Mouse (Mus musculus) kidney, postnatal 0 days (tissue): ENCODE results near the gene Gm13420. TPM values are rescaled to one million over a fixed set of nuclear protein-coding genes. Genes with fewer than 3 reads are reported as not detected.

Experiments
- ATAC-seq: fragments of 200-750 bp; cut with Nextera tagmentation; replicated peaks from 2 replicates; pipeline ENCODE4 v1.8.0; 2017; ENCODE audit warnings: low read depth, moderate number of reproducible peaks, moderate TSS enrichment, moderate library complexity; ENCODE audit not compliant: low FRiP score
- DNase-seq: peaks from one replicate; pipeline ENCODE4 v3.0.0-alpha.2; 2016; ENCODE audit warnings: low spot score
- H3K27ac ChIP-seq: fragments of 300-500 bp; sonication (generic); 2 replicates; pipeline ENCODE4 v1.5.1; 2014; ENCODE audit warnings: mild to moderate bottlenecking
- H3K27me3 ChIP-seq: fragments of 300-500 bp; sonication (generic); 2 replicates; pipeline ENCODE4 v1.6.1; 2014; ENCODE audit warnings: low read length, mixed read lengths; ENCODE audit not compliant: insufficient read depth
- H3K36me3 ChIP-seq: fragments of 300-500 bp; sonication (generic); 2 replicates; pipeline ENCODE4 v1.6.1; 2014; ENCODE audit warnings: low read length, mixed read lengths; ENCODE audit not compliant: insufficient read depth
- H3K4me1 ChIP-seq: fragments of 300-500 bp; sonication (generic); replicated peaks from 2 replicates; pipeline ENCODE4 v1.6.1; 2014; ENCODE audit warnings: antibody characterized with exemption, low read length, mixed read lengths; ENCODE audit not compliant: insufficient read depth
- H3K4me2 ChIP-seq: fragments of 300-500 bp; sonication (generic); 2 replicates; pipeline ENCODE4 v1.6.1; 2014; ENCODE audit warnings: mild to moderate bottlenecking, low read length, moderate library complexity, mixed read lengths
- H3K4me3 ChIP-seq: fragments of 300-500 bp; sonication (generic); replicated peaks from 2 replicates; pipeline ENCODE4 v1.5.1; 2014; ENCODE audit warnings: low read depth, low read length
- H3K9ac ChIP-seq: fragments of 300-500 bp; sonication (generic); 2 replicates; pipeline ENCODE4 v1.6.1; 2014; ENCODE audit warnings: low read depth, low read length
- H3K9me3 ChIP-seq: fragments of 300-500 bp; sonication (generic); replicated peaks from 2 replicates; pipeline ENCODE4 v1.6.1; 2016; ENCODE audit warnings: low read length, inconsistent platforms, mixed read lengths
- CTCF ChIP-seq: IDR thresholded peaks from 2 replicates; pipeline ENCODE4 v1.5.1; 2016; ENCODE audit warnings: antibody characterized with exemption, low read depth, mild to moderate bottlenecking, moderate library complexity
- WGBS: fragments of 180-500 bp; shearing (Covaris S2); extraction: QIAGEN DNeasy Blood & Tissue Kit; methylation state at CpG from one replicate; pipeline ENCODE4 v1.1.7; 2014; 5-methylcytosine and 5-hydroxymethylcytosine counted together
- polyA plus RNA-seq: library from polyadenylated mRNA; unstranded; fragments of >200 nt; fragmentation: Nextera tagmentation; extraction: Ambion mirVana; gene quantifications from 2 replicates; pipeline ENCODE4 v1.2.1, GENCODE M21; 2015

Gene Gm13420
- polyA plus RNA-seq, 1 experiment from 2014 or later = 4.5 TPM

DNA sequence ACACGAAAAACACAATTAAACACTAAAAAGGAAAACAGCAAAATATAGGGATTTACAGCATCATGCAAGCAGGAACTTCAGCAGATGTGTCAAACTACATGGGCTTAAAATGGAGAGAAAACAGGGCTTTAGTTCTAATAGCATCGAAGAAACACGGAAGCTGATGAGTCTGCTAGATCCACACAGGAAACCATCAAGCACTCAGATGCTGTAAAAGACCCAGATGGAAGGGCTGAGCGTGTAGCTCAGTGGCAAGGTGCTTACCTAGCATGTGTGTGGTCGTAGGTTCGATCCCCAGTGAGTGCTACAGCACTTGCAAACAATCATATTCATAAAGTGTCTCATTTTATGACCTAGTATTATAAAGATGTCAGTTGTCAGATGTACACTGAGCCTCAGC, 10.3 kb downstream of the Gm13420 start:
- 91% methylated on average over 6 of the region's 6 CpGs for WGBS
- peaks cover 20% of the 10 kb centered on the region; the same call in 1 of the 2 replicates for H3K36me3 ChIP-seq
- H3K4me2 ChIP-seq = no peak overlapping the region
- no peak for TF ChIP-seq CTCF
- no peak overlapping the region for H3K9ac ChIP-seq
- H3K4me1 ChIP-seq = no peaks in the 10 kb centered on the region
- no peak overlapping the region for H3K4me3 ChIP-seq
- H3K9me3 ChIP-seq = no peaks in the 10 kb centered on the region
- ATAC-seq = no peak
- H3K27me3 ChIP-seq = no peaks in the 10 kb centered on the region
- H3K27ac ChIP-seq = no peak overlapping the region
- DNase-seq = no peak

DNA sequence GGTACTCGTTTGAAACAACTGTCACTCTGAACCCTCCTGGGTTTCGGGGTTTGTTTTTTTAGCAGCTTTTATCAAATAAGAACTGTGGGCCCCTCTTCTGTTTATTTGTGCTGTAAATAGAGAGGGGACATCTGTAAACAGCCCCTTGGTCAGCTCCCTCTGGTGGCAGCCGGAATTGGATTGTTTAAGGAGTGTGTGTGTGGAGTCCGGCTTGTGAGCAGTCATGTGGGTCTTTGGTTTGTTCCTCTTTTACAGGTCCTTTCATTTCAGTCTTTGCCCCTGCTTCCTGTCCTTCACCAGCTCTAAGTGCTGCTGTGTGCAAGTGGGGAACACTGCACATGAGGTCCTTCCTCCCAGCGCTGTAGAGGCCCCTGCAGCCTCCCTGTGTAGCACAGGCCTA, 12.1 kb downstream of the Gm13420 start:
- H3K4me2 ChIP-seq = no peak overlapping the region
- peaks cover 35% of the 10 kb centered on the region; the same call in 1 of the 2 replicates for H3K36me3 ChIP-seq
- DNase-seq = no peak

DNA sequence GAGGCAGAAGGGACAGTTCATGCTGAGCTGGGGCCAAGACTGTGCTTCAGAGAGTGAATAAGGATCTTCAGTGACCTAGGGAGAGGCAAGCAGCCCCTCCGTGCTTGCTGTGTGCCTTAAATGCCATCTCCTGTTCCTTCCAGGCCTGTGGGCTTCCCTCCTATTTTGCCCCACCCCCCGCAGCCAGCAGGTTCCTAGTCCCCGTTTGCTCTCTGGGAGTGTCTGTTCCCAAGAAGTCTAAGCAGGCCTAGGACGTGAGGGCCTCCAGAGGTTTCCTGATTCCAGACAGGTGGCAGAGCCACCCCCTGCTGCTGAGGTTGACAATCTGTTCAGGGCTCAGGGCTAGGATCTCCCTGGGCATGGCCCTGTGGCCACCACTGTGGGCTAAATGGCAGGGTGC, 12.7 kb downstream of the Gm13420 start:
- Histone ChIP-seq H3K9me3 (no peaks in the 10 kb centered on the region), H3K27me3 (no peaks in the 10 kb centered on the region), H3K36me3 (peaks cover 39% of the 10 kb centered on the region; the same call in 1 of the 2 replicates), H3K4me1 (no peaks in the 10 kb centered on the region), H3K9ac (no peak overlapping the region), H3K4me2 (no peak overlapping the region), H3K27ac (no peak overlapping the region; the same call in 1 of the 2 replicates), H3K4me3 (no peak overlapping the region)
- DNase-seq = no peak
- WGBS = 73% methylated on average over 4 of the region's 4 CpGs
- ATAC-seq = no peak
- no peak for TF ChIP-seq CTCF

More for the DNA sequence above, 12.1 kb downstream of the Gm13420 start:
- Histone ChIP-seq H3K9me3 (no peaks in the 10 kb centered on the region), H3K27me3 (no peaks in the 10 kb centered on the region), H3K4me1 (no peaks in the 10 kb centered on the region), H3K4me3 (no peak overlapping the region), H3K27ac (no peak overlapping the region), H3K9ac (no peak overlapping the region)
- 69% methylated on average over 5 of the region's 5 CpGs for WGBS
- TF ChIP-seq CTCF = peak; percentile 49; the same call in 1 of the 2 replicates
- ATAC-seq = no peak

DNA sequence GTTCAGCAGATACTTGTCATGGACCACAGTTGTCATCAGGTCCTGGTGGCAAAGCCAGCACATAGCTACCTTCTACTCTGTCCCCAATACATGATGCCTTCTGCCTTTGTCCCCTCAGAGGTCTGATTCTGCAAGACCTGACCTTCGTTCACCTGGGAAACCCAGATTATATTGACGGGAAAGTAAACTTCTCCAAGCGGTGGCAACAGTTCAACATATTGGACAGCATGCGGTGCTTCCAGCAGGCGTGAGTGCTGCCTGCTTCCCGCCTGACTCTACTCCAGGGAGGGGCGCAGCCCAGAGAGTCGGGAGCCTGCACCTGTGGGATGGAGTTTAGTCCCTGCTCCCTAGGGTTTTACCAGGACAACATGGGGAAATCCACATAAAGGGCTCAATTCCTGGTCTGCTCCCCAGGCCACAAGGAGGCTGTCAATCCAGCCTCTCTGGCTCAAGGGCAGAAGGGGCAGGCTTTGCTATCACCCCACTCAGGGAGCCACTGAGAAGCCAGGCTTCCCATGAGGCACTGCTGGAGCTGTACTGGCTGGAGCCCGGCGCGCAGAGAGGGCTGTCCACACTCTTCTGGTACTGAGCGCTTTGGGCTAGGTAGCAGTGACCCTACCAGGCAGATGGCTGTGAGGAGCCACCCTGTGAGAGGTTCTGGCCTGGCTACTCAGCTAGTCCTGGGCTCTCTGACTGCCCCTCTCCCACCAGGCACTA, 14.1 kb downstream of the Gm13420 start:
- Histone ChIP-seq H3K27ac (no peak overlapping the region), H3K4me3 (no peak overlapping the region), H3K9ac (no peak overlapping the region), H3K27me3 (no peaks in the 10 kb centered on the region), H3K9me3 (no peaks in the 10 kb centered on the region), H3K4me2 (no peak overlapping the region), H3K36me3 (peaks cover 45% of the 10 kb centered on the region; the same call in 1 of the 2 replicates), H3K4me1 (no peaks in the 10 kb centered on the region)
- no peak for TF ChIP-seq CTCF
- no peak for DNase-seq
- ATAC-seq = no peak
- WGBS = 86% methylated on average over 12 of the region's 12 CpGs

DNA sequence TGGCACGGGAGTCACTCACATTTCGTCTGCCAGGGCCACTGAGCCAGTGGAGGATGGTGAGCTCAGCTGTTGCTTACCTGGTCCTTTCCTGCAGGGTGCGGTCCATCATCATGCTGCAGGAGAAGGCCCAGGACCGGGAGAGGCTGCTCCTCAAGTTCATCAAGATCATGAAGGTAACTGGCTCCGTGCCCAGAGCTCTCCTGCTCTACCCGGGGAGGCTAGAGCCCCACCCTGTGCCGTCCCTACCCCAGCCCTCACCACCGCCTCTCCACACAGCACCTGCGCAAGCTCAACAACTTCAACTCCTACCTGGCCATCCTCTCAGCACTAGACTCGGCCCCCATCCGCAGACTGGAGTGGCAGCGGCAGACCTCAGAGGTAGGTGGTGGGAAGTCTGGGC, 15.8 kb downstream of the Gm13420 start:
- Histone ChIP-seq H3K9me3 (no peaks in the 10 kb centered on the region), H3K27me3 (no peaks in the 10 kb centered on the region), H3K4me1 (no peaks in the 10 kb centered on the region), H3K4me2 (no peak overlapping the region), H3K9ac (no peak overlapping the region), H3K4me3 (no peak overlapping the region), H3K27ac (no peak overlapping the region), H3K36me3 (peaks cover 45% of the 10 kb centered on the region; the same call in 1 of the 2 replicates)
- TF ChIP-seq CTCF = no peak
- DNase-seq (no peak), ATAC-seq (no peak)
- WGBS = 84% methylated on average over 12 of the region's 12 CpGs

DNA sequence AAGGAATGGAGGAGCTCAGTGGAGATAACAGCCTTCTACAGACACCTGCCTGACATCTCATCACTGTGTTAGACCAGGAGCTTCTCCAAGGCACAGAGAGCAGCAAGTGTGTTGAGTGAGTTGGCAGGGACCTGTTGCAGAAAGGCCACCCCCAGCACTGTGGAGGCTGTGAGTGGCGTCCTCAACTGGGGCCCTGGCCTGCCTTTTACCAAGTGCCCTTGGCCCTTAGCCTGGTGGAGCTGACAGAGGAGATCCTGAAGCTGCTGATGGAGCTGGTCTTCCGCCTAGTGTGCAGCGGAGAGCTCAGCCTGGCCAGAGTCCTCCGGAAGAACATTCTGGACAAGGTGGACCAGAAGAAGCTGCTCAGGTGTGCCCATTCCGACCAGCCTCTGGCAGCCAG, 18.1 kb downstream of the Gm13420 start:
- no peaks in the 10 kb centered on the region for H3K27me3 ChIP-seq
- TF ChIP-seq CTCF = no peak
- no peak for ATAC-seq
- no peak overlapping the region for H3K9ac ChIP-seq
- H3K9me3 ChIP-seq = no peaks in the 10 kb centered on the region
- WGBS = 97% methylated on average over 5 of the region's 5 CpGs
- H3K36me3 ChIP-seq = peaks cover 54% of the 10 kb centered on the region
- H3K4me2 ChIP-seq = no peak overlapping the region
- H3K4me3 ChIP-seq = no peak overlapping the region
- no peaks in the 10 kb centered on the region for H3K4me1 ChIP-seq
- H3K27ac ChIP-seq = no peak overlapping the region
- DNase-seq = no peak
